Mouse (Mus musculus): Measurements from ENCODE around the gene Gadl1. TPM values are rescaled to one million over a fixed set of nuclear protein-coding genes. Genes with fewer than 3 reads are reported as not detected.

The Gadl1 gene
- total RNA-seq, 1 experiment from 2014 or later, result 0.11 TPM

DNA sequence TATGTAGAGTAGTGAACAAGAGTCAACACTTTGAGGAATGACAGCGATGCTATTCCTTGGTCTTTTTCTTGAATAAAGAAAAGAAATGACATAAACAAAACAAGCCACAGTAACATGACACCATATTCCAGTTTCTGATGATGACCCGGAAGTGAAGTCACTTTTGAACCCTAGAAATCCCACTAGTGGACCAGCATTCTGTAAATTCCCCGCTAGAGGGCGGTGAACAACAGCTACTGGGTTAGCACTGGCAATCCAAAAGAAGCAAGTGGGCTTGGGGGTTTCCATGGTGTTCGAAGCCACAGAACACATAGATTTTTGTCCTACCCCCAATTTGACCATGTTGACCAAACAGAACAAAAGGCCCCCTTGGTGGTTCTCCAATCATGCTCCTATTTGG is 178.6 kb downstream of the Gadl1 start:
- DNase-seq, result peak; percentile 84

DNA sequence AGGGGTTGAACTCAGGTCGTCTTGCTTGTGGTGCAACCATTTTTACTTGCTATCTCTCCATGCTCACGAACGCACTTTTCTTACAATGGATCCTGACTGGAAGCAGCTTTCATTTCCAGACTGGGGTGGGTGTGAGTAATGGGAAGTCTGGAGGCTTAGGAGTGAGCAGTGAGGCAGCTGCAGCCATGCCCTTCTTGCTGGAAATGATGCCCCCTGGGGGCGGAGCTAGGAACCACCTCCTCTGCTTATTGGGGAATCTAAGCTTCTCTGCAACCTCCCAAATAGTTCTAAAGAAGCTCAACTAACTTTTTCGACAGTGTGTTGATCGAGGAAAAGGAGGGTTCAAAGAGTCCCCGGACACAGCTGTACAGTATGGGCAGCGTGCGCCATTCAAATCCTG is 179.7 kb downstream of the Gadl1 start:
- DNase-seq, result peak; percentile 34

DNA sequence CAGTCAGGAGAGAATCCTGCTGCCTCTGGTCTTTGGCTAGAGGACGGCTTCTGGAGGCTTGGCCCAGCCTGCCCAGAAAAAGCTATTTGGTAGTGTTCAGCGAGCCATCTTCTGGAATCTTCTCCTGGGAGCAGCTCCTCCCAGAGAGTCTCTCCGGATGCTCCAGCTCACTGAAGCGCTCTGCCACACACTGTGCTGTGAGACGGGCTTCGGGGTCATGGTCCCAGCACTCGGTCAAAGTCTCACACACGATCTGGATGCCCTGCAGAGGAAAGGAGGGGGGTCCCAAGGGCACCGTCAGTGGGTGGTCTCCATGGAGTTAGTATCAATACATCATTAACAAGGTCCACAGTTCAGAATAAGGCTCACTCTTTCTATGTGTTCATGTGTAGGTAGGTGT is 181.0 kb downstream of the Gadl1 start:
- no peak for DNase-seq

DNA sequence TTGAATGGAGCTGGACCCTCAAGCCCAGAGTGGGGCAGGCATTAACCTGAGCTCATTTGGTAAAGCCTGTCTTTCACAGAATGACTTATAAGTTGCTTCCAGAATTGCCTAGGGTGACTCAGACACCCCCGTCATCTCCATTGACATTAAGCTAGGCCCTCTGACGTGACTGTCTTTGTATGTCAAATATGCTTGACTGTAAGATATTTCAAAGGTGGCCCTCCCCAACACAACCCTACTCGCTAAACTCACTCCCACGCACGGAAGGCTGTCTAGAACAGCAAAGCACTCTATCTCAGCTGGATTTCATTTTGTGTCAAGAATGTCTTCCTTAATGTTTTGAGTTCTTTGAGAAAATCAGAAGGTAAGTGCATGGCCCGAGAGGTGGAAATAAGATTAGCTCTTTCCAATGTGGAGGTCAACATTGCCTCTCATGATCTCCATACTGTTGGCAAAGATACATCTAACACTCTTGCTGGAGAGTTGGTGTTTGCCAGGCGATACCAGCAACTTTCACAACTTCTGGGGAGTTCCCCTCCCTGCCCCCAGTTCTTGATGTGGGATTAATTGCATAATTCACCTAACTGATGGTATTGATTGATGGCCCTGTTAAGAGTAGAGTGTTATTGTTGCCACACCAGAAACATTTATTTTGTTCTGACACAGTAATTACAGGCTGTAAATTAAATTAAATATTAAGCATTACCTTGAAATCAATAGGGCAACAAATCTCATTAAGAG is 182.0 kb downstream of the Gadl1 start:
- no peak for DNase-seq

DNA sequence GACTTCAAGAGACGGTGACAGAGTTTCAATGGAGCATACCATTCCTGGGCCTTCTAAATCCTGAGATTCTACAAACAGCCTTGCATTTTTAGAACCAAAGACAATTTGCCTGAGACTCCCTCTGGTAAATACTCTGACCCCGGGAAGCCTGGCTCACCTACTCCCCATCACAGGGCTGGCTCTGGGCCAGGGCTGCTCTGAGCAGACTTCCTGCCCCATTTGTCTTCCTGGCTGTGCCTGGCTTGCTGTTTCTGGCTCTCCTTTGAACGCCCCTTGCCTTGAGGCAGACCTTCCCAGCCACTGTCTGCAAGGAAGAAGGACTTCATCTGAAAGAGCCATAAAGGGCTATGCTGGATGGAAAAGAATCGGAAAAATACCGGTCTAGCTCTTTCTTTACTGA is 182.7 kb downstream of the Gadl1 start:
- DNase-seq, result peak; percentile 83

DNA sequence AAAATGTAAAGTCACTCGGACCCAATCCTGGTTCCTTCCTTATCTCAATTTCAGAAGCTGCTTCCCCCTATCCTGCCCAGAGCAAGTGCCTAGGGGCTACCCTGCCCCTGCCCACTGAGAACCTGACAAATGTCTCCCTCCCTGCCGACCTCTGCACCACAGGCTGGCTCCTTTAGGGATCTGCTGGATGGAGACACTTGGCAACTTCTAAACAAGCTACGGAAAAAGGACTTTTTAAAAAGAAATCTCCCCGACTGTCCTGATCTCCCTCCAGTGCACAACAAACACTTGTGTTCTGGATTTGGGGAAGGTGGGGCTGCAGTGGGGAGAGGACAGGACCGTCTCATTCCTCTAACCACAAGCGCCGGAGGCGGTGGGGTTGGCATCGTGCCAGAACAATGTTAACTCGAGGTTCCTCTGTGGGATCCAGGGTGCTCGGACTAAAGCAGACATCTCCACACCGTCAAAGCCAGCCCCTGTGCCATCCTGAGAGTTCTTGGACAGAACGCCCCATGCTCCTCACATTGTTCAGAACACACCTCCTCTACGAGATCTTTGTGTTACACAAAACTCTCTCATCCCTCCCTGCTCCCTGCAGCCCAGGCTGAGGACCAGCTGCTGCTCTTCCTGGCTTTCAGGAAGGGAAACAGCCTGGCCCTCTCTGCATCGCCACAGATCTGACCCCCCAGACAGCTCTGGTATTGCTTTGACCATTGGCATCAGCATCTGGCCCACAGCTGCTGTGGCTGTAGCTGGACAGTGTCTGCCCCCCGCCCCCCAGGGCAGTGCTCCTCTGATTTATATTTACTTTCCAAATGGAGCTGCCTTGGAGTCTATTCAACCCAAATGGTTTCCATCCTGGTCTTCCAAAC is 189.7 kb downstream of the Gadl1 start:
- peak; percentile 61 for DNase-seq

DNA sequence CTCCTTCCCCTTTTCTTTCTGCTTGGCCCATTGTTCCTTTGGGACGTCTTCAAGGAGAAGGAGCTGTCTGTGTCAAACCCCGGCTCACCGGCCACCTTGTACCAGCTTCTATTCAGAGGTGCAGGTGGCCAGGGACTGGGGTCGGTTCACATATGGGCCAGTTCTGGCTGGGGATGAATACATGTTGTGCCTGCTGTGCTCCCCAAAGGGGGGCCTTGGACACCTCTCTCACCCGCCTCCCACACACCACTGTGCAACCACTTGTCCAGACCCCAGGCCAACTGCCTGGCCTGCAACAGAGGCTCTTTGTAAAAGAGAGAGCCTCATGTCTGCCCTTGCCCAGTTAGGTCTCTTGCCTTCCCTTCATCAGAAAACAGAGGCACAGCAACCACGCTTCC is 190.3 kb downstream of the Gadl1 start:
- DNase-seq, result no peak

DNA sequence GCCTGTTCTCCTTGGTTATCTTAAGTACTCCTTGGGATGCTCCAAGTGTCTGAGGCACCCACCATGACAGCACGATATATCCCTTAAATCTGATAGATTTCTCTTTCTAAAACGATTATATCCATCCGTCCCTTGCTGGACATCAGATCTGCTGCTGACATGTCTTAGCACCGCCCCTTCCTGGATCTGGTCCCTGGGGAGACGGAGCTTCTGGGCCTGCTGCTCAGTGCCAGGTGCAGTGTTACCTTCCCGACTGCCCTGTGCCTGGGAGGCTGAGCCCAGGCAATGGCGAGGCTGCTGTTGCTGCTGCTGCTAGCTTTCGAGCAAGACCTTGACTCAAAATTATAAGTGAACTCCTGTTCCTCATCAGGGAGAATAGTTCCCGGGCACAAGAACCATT is 190.8 kb downstream of the Gadl1 start:
- no peak for DNase-seq

DNA sequence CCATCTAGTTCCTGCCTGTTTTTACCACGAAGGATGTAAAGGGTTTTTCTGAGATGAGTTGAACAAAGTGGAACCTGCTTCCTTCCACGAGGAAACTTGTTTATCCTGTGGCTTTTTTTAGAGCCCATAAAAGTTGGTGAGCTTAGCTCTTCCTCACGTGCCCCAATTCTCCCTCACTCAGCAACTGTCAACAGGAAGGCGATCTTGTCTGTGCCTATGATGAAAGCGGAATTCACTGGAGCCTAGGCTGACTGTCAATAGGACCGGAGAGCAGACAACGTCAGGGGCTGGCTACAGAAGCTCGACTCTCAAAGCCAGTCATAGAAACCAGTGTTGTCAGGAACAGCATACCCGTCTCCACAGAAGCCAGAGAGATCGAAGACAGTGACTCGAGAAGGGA is 192.6 kb downstream of the Gadl1 start:
- DNase-seq, result no peak

DNA sequence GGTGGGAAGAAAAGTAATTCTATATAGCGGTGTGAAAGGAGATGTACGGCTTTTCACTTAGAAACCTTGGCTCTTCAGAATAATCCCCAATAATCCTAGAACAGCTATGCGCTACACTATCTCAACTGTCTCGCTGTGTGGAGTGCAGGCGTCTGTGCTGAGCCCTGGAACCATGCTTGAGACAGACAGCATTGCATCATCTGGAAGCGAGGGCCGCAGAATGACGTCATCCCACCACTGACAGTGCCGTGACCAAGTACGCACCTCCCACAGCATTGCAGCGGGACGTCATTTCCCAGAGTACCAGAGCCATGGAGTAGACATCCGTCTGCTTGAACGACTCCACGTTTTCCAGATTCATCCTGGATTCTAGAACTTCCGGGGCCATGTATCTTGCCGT is 195.5 kb downstream of the Gadl1 start:
- no peak for DNase-seq

DNA sequence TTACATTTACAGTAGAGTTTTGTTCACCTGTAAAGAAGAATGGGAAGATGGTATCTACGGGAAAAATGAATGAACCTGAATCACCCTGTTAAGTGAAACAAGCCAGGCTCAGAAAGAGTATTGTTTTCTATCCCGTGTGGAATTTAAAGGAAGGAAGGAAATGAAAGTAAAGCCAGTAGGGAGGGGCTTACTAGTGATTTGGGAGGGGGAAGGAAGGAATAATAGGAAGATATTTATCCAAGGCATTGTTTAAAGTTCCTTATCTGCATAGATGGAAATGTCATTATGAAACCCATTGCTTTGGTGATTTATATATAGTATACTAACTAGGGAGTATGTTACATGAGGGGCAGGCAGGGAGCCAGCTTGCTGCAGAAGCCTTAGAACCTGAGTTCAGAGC is 199.5 kb downstream of the Gadl1 start:
- DNase-seq, result no peak

DNA sequence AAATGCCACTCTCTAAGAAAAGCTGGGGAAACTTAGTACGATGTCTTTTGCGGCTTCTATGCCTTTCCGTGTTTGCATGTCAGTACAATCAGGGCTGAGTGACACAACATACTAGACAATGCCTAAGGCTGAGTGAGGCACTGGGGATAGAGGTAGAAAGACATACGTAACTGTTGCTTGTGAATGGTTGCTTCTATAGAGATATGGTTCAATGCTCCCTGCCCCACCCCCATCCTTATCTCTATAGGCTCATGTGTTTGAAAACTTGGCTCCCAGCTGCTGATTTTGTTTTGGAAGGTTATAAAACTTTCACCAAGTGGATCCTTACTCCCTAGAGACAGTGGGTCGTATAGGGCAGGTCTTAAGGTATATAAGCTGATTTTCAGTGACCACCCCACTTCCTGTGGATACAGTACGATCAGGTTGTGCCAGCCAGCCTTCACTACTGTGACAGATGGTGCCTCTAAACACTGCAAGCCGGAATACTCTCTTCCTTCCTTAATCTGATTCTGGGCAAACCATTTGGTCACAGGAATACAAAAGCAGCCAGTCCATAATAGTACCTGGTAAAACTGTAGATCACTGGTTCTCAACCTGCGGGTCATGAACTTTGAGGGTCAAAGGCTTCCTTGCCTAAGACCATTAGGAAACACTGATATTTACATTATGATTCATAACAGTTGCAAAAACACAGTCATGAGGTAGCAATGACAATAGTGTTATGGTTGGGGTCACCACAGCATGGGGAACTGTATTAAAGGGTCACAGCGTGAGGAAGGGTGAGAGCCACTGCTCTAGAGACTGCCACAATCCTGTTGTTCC is 202.1 kb downstream of the Gadl1 start:
- DNase-seq, result no peak

DNA sequence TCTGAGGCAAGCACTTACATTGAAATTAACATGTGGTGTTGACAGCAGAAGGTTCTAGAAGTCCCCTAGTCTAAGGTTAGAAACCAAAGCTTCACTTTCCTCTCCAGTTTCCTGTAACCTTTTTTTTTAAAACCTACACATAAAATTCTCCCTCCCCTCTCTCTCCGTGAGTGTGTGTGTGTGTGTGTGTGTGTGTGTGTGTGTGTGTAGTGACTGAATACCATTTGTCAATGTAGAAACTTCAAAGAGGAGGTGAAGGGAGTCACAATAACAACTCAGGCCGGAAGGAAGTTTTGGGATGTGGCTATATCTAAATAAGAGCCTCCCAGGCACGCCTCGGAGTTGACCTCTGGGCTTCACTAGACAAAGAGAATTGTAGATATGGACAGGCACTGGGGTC is 205.1 kb downstream of the Gadl1 start:
- peak; percentile 46 for DNase-seq

DNA sequence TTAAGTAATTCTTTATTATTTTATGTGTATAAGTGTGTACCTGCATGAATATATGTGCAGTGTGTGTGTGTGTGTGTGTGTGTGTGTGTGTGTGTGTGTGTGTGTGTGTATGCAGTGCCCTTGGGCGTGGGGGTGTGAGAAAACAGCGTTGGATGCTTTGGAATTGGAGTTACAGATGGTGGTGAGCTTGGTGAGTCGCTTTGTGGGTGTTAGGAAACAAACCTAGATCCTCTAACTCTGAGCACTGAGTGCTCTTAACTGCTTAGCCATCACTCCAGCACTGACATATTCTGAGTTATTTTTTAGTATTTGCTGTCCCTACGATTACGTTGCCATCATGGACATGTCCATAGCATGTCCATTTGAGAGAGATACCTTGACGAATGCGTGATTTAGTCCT is 206.6 kb downstream of the Gadl1 start:
- no peak for DNase-seq

DNA sequence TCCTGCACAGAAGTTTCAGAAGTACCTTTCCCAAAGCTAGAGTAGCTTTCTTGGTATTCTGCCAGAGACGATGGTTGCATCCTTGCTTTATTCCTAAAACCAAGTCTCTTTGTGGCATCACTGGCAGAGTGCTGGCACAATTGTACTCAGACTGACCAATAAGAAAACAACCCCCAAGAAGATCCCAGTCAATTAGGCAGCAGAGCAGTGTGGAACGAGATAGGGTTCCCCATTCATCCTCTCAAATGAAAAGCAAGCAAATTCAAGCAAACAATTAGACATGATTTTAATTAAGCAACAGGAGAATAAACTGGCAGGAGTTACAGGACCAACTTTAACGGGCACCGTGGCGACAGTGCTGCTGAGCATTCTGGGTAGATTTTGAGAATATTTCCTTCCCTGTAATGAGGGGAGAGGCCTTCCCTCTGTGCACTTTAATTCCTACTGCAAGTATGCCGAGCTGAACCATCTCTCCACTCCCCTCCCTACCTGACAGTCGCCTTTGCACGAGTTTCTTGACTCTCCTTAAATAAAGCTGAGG is 209.1 kb downstream of the Gadl1 start:
- DNase-seq, result no peak

DNA sequence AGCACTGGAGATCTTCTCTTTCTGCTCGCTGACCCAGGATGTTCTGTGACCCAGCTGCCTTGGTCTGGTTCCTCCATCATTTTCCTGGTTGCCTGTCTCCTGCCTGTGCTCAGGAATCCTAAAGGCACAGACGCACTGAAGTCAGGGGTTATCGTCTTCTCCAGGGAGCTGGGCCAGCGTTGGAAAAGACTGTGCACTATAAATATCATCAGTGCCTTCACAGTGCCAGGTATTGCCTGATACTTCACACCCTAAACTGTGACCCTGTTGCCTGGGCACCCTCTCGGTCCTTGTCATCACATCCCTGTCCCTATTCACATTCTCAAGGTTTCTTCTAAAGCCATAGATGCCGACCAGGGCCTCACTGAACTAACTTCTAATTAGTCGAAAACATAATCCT is 210.7 kb downstream of the Gadl1 start:
- no peak for DNase-seq

DNA sequence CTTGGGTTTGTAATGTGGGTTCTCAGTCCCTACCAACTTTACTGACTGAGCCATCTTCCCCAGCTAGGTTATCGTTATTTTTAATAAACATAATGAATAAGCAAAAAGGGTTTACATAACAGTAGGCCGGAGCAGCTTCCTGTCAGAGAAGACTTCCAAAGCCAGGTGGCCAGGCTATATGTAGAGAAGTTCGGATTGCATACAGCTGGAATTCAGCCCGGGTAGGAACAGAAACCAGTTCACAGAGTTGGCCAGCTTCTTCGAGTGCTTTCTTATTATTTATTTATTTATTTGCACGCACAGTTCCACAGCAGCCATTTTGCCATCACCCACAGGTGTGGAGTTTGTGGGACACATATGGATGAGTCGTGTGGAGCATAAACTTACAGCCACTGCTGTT is 212.2 kb downstream of the Gadl1 start:
- no peak for DNase-seq

DNA sequence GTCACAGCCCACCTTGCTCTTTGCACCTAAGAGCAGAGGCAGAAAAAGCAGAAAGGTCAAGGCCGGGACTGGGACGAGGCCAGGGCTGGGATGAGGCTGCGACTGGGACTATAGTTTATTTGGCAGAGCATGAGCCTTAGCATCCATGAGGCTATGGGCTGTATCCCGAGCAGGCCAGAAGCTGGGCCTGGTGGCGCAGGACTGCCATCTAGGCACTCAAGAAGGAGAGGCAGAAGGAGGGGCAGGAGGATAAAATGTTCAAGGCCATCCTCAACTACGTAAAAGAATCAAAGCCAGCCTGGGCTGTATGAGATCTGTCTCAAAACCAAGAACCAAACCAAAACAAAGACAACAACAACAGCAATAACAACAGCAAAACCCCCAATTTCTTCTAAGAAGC is 213.3 kb downstream of the Gadl1 start:
- DNase-seq, result peak; percentile 30

DNA sequence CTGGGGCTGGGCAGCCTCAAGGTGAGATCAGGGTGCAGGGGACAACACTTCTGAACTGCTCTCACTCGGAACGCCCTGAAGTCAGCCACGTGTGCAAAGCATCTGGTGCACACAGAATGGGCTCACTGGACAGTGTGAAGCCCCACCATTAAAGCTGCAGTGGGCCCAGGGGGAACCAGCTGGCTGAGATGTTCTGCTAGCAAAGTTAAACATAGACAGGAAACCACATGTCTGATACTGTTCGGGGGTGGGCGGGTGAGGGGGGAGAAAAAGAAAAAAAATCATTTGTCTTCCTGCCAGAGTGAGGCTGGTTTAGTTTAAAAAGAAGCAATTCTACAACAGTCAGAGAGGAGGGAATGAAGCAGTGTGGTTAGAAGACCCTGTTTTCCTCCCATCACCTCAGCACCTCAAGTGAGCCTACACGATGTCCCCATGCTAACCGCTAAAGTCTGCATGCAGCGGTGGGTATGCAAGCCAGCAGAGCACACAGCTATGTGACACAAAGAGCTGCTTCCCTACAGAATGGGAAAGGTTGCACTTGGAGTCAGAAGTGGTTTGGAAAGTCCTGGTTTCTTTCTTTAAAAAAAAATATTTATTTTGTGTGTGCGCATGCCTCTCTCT is 213.8 kb downstream of the Gadl1 start:
- DNase-seq, result peak; percentile 24

All from adrenal gland, postnatal 14 days (tissue).